7 mouse cellular contexts compared by ENCODE assay signal in genomic region chr4:88032151-88033098, GRCm38 (mm10). TPM values are rescaled to one million over a fixed set of nuclear protein-coding genes. Genes with fewer than 3 reads are reported as not detected.
DNase-seq lines count a peak whose midpoint lies in the region; ATAC-seq and TF ChIP-seq lines count a peak whose summit lies in the region.

No protein-coding gene starts in this region.

- H3K36me3 ChIP-seq in hindbrain, postnatal 0 days (ENCODE audit: insufficient read depth, low read length), result no peaks in the 10 kb centered on the region

- no peak; the same call in 1 of the 2 replicates for TF ChIP-seq CTCF in hindbrain, postnatal 0 days (IDR thresholded peaks at IDR 0.05; ENCODE audit: low read depth)

- intact Hi-C loops in left cerebral cortex, postnatal 10 days (cut with DNase I), result loop anchor here (5.0 to 10.0 kb wide), 4 partner anchors 172 to 665 kb away; no protein-coding TSS in a partner anchor

- H3K4me2 ChIP-seq in hindbrain, postnatal 0 days (ENCODE audit: low read depth, low read length), result peak overlapping the region; percentile 90

- ATAC-seq in hindbrain, postnatal 0 days, result peak; percentile 75
- peak; percentile 10 for ATAC-seq in megakaryocyte progenitor cell, adult 5-6 weeks (replicated peaks; ENCODE audit: poor library complexity)

- under 1% methylated on average over 76 of the region's 100 CpGs for WGBS in hindbrain, postnatal 0 days

- H3K4me3 ChIP-seq in hindbrain, postnatal 0 days (ENCODE audit: low read length), result peak overlapping the region; percentile 88

- peak; percentile 41 for DNase-seq in ZHBTc4 (ENCODE audit: low read depth, low spot score)
- DNase-seq in cerebellum, postnatal 14 days, result peak; percentile 75 to 77
- peak; percentile 53 to 54 for DNase-seq in frontal cortex, postnatal 36 days (ENCODE audit: low spot score in 2 of 2)
- DNase-seq in hindbrain, postnatal 0 days (ENCODE audit: low spot score), result peak; percentile 71
- peak; percentile 45 to 63 for DNase-seq in left cerebral cortex, postnatal 10 days (ENCODE audit: extremely low spot score in 1 of 2, low spot score in 2 of 2)
- DNase-seq in right cerebral cortex, postnatal 4 days, result peak; percentile 65

- peaks cover 3% of the 10 kb centered on the region; the same call in 1 of the 2 replicates for H3K4me1 ChIP-seq in hindbrain, postnatal 0 days (ENCODE audit: insufficient read depth, low read length)

- H3K27me3 ChIP-seq in hindbrain, postnatal 0 days (ENCODE audit: insufficient read depth, low read length), result 0 out of 2 replicates have a peak, but pooled peaks cover 4% of the 10 kb centered on the region

- H3K9ac ChIP-seq in hindbrain, postnatal 0 days (replicated peaks; ENCODE audit: low read length), result peak overlapping the region; percentile 77

- peak overlapping the region; percentile 84 for H3K27ac ChIP-seq in hindbrain, postnatal 0 days

- H3K9me3 ChIP-seq in hindbrain, postnatal 0 days (ENCODE audit: low read length), result no peaks in the 10 kb centered on the region

RNA-seq across cellular contexts. Expression of gene Mllt3, which starts 0.7 kb away (rescaled TPM):
- total RNA-seq in hindbrain, postnatal 0 days (2014; rRNA removed), result 18.6 and 22.7 TPM in 2 replicates
- 61.3 and 62.9 TPM in 2 replicates for polyA plus RNA-seq in hindbrain, postnatal 0 days (2015; fragmentation: Nextera tagmentation; extraction: Ambion mirVana)
- total RNA-seq in left cerebral cortex, postnatal 10 days (2021), result 10 to 100 TPM; 30.3 to 38.8 TPM
- 11.8 and 17.6 TPM in 2 replicates for total RNA-seq in megakaryocyte progenitor cell, adult 5-6 weeks (2015)
- 15.3 and 16.1 TPM in 2 replicates for total RNA-seq in megakaryocyte progenitor cell, adult 5-6 weeks (2017)

Comparison
In these comparisons a context has a peak if more than half of its experiments do, and no peak if none do; other contexts are left out.
1. Peak in every context shown above with its lines: DNase-seq, ATAC-seq, H3K4me3 ChIP-seq and H3K27ac ChIP-seq.